23 mouse cellular contexts compared by ENCODE assay signal in the genomic region with DNA sequence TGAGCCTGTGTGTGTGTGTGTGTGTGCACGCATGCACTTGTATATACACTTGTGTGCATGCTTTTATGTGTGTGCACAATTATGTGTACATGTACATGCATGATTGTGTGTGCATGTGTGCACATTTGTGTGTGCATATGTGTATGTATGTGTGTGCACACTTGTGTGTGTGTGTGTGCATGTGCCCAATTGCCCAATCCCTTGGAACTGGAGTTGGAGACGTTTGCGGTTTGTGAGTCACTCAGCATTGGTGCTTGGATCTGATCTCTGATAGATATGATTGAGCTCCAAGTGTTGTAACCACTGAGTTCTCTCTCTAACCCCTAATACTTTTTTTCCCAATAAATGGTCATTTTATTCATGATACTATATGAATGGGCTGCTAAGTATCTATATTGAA. TPM values are rescaled to one million over a fixed set of nuclear protein-coding genes. Genes with fewer than 3 reads are reported as not detected.
DNase-seq lines count a peak whose midpoint lies in the region; ATAC-seq and TF ChIP-seq lines count a peak whose summit lies in the region.
"Had no signal": no experiment of that assay in that cellular context is flagged by ENCODE, and none has a peak within 500 bp of the region (broad histone marks: within the 10 kb centered on the region; RNA-seq: fewer than 3 reads in every experiment).

No protein-coding gene starts in this region.

- no peak for TF ChIP-seq CTCF in liver, postnatal 0 days (IDR thresholded peaks at IDR 0.05; ENCODE audit: low read depth)

- H3K4me3 ChIP-seq in liver, postnatal 0 days (ENCODE audit: low read depth, low read length): no peak overlapping the region
- H3K4me3 ChIP-seq in forebrain, embryonic 13.5 days: no peak overlapping the region
- H3K4me3 ChIP-seq: embryonic facial prominence, embryonic 12.5 days; embryonic facial prominence, embryonic 15.5 days; forebrain, embryonic 15.5 days; heart, embryonic 12.5 days; heart, embryonic 15.5 days; hindbrain, embryonic 10.5 days; hindbrain, embryonic 13.5 days; intestine, embryonic 15.5 days had no signal

- no peak for TF ChIP-seq EP300 in liver, postnatal 0 days (IDR thresholded peaks at IDR 0.05; ENCODE audit: low read depth)

- H3K27me3 ChIP-seq in liver, postnatal 0 days (ENCODE audit: insufficient read depth, low read length): no peaks in the 10 kb centered on the region
- no peaks in the 10 kb centered on the region for H3K27me3 ChIP-seq in forebrain, embryonic 13.5 days
- H3K27me3 ChIP-seq: embryonic facial prominence, embryonic 12.5 days; embryonic facial prominence, embryonic 15.5 days; forebrain, embryonic 15.5 days; heart, embryonic 12.5 days; heart, embryonic 15.5 days; hindbrain, embryonic 13.5 days; intestine, embryonic 15.5 days had no signal

- no peaks in the 10 kb centered on the region for H3K9me3 ChIP-seq in liver, postnatal 0 days (ENCODE audit: low read length)
- H3K9me3 ChIP-seq in forebrain, embryonic 13.5 days (replicated peaks): no peaks in the 10 kb centered on the region
- H3K9me3 ChIP-seq: embryonic facial prominence, embryonic 12.5 days; embryonic facial prominence, embryonic 15.5 days; forebrain, embryonic 15.5 days; heart, embryonic 12.5 days; heart, embryonic 15.5 days; hindbrain, embryonic 10.5 days; hindbrain, embryonic 13.5 days; intestine, embryonic 15.5 days had no signal

- H3K36me3 ChIP-seq in liver, postnatal 0 days (replicated peaks; ENCODE audit: insufficient read depth, low read length): no peaks in the 10 kb centered on the region
- no peaks in the 10 kb centered on the region for H3K36me3 ChIP-seq in forebrain, embryonic 13.5 days (ENCODE audit: poor library complexity, severe bottlenecking)
- H3K36me3 ChIP-seq: embryonic facial prominence, embryonic 12.5 days; embryonic facial prominence, embryonic 15.5 days; forebrain, embryonic 15.5 days; G1E; heart, embryonic 12.5 days; heart, embryonic 15.5 days; hindbrain, embryonic 10.5 days; hindbrain, embryonic 13.5 days; intestine, embryonic 15.5 days had no signal

- H3K27ac ChIP-seq in liver, postnatal 0 days (ENCODE audit: low read depth): peak overlapping the region; percentile 44; the same call in 1 of the 2 replicates
- no peak overlapping the region for H3K27ac ChIP-seq in forebrain, embryonic 13.5 days
- H3K27ac ChIP-seq: embryonic facial prominence, embryonic 12.5 days; embryonic facial prominence, embryonic 15.5 days; forebrain, embryonic 15.5 days; hindbrain, embryonic 10.5 days; hindbrain, embryonic 13.5 days; intestine, embryonic 15.5 days had no signal

- H3K4me1 ChIP-seq in liver, postnatal 0 days (ENCODE audit: insufficient read depth): peaks cover 49% of the 10 kb centered on the region
- H3K4me1 ChIP-seq in forebrain, embryonic 13.5 days: peaks cover 3% of the 10 kb centered on the region

- peak; percentile 30 for DNase-seq in adrenal gland, postnatal 14 days
- DNase-seq in adrenal gland, postnatal 25 days: no peak
- no peak for DNase-seq in liver, postnatal 0 days
- no peak for DNase-seq in liver
- peak; percentile 55 for DNase-seq in 416B (ENCODE audit: low read depth)
- DNase-seq: B cell, adult 2 months; cerebellum, adult 11 months; cerebellum, adult 2 months; cerebellum, adult 9-11 months; cerebellum, postnatal 25 days; heart, postnatal 36 days; kidney, adult 11 months had no signal

- H3K9ac ChIP-seq in liver, postnatal 0 days (replicated peaks): no peak overlapping the region
- no peak overlapping the region for H3K9ac ChIP-seq in forebrain, embryonic 13.5 days
- H3K9ac ChIP-seq: embryonic facial prominence, embryonic 12.5 days; embryonic facial prominence, embryonic 15.5 days; forebrain, embryonic 15.5 days; heart, embryonic 12.5 days; heart, embryonic 15.5 days; hindbrain, embryonic 13.5 days; intestine, embryonic 15.5 days had no signal

- H3K4me2 ChIP-seq in liver, postnatal 0 days (ENCODE audit: low read depth, low read length): no peak overlapping the region
- H3K4me2 ChIP-seq in forebrain, embryonic 13.5 days: no peak overlapping the region
- H3K4me2 ChIP-seq: embryonic facial prominence, embryonic 12.5 days; embryonic facial prominence, embryonic 15.5 days; forebrain, embryonic 15.5 days; heart, embryonic 12.5 days; heart, embryonic 15.5 days; hindbrain, embryonic 13.5 days; intestine, embryonic 15.5 days had no signal

- no peak for ATAC-seq in liver, postnatal 0 days
- no peak for ATAC-seq in forebrain, embryonic 13.5 days
- ATAC-seq: forebrain, embryonic 15.5 days; hindbrain, embryonic 16.5 days; intestine, embryonic 15.5 days had no signal

- WGBS in liver, postnatal 0 days (ENCODE audit: insufficient replicate concordance): 64% methylated on average over 3 of the region's 3 CpGs
- 96% methylated on average over 3 of the region's 3 CpGs for WGBS in forebrain, embryonic 13.5 days

RNA-seq across cellular contexts. Expression of a gene that starts 15.5 kb away (rescaled TPM):
- total RNA-seq in adrenal gland, postnatal 14 days (2021): 76.6 and 87.4 TPM in 2 replicates
- total RNA-seq in adrenal gland, postnatal 25 days (2021): 105 and 107 TPM in 2 replicates
- polyA plus RNA-seq in liver, postnatal 0 days (2015; fragmentation: Nextera tagmentation; extraction: Ambion mirVana): 4.6 and 4.9 TPM in 2 replicates
- polyA plus RNA-seq in forebrain, embryonic 13.5 days (2015; fragmentation: Nextera tagmentation; extraction: Ambion mirVana): 2.8 and 2.9 TPM in 2 replicates
- polyA plus RNA-seq: G1E had no signal

Comparison
In these comparisons a context has a peak if more than half of its experiments do, and no peak if none do; other contexts are left out.
1. DNase-seq: peak in adrenal gland, postnatal 14 days (single experiment) and 416B (single experiment); none in adrenal gland, postnatal 25 days (single experiment), liver, postnatal 0 days (single experiment) and liver (single experiment).